Mouse (Mus musculus): ENCODE measurements at regions not wholly inside any gene's neighbourhood (a gene's known extent, or its start where the extent isn't known, plus 50 kb on each side); places are given as distances from the start of the nearest gene placed in this dataset.
"Not testable (repeated sequence)": the region's sequence is repeated elsewhere in the genome, so short reads cannot be mapped to it uniquely, and the experiment has no call there.

- peak; percentile 72 for DNase-seq
These were observed 184.3 kb upstream of the Rpl38 start for GRCm38 (mm10) chr11:114483823-114484667.

- DNase-seq = not testable (repeated sequence)
These were observed 185.0 kb upstream of the Rpl38 start for GRCm38 (mm10) chr11:114483350-114483749.

GRCm38 (mm10) chr11:114482070-114482469, 186.3 kb upstream of the Rpl38 start:
- DNase-seq = no peak

GRCm38 (mm10) chr11:114481037-114481436, 187.3 kb upstream of the Rpl38 start:
- DNase-seq = no peak

GRCm38 (mm10) chr11:114480119-114480540, 188.2 kb upstream of the Rpl38 start:
- no peak for DNase-seq

- no peak for DNase-seq
These were observed 189.6 kb upstream of the Rpl38 start for GRCm38 (mm10) chr11:114478736-114479135.

DNA sequence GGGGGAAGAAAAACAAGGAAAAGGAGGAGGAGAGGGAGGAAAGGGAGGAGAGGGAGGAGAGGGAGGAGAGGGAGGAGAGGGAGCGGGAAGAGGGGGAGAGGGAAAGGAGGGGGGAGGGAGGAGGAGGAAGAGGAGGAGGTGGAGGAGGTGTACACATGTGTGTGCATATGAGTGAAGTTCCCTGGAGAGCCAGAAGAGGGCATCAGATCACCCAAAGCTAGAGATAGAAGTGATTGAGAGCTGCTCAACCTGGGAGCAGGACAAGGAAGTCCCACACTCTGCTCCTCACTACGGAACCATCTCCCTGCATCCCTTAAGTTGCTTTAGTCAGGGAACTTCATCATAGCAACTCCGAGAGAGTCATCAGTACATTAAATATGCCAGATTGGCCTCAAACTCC, 191.0 kb upstream of the Rpl38 start:
- no peak for DNase-seq

DNA sequence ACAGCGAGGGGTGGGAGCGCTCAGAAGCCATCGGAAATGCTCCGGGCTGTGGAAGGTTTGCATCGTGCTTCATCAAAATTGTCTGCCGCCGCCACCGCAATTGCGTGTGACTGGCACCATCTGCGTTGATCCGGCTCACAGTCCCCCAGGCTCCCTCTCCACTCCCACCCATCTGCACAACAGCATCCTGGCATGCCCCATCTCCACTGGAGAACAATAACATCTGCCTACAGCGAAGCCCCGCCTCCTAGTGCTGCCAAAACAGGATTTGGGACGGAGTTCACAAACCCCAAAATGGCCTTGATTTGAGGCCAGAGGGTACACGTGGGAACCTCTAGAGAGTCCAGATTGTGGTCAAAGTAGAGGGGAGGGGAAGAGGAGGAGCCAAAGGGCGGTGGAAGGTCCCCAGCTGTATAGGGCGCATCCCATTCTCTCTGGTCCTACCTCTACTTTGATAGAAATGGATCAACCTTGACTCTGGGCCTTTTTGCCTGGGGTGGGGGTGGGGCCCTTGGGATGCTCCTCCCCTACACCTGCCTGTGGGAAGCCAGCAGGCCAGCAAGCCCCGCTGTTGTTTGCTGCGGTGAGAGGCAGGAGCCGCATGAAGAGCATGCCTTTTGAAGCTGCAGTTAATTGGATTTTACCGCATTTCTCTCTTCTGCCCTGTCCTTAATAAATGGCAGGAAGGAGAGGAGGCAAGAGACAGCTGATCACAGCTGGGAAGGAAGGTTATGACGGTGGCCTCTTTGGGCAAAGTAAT, 195.6 kb upstream of the Rpl38 start:
- no peak for DNase-seq

DNA sequence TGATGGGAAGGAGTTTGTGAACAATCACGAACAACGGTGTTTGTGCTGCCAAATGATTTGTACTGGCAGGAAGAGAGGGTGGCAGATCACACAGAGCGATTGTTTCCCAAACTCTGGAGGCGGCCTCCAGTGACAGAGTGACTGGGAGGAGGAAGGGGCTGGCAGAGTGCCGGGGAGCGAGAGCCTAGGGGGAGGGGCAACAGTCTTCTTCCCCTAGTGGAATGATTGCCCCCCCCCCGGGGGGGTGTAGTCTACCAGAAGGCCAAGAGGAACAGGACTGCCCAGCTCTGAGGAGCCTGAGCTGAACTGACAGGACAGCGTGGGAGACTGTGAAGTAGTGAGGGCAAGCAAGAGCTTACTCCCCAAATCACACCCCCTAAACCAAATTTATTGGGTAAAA, 199.9 kb upstream of the Rpl38 start:
- DNase-seq = no peak

DNA sequence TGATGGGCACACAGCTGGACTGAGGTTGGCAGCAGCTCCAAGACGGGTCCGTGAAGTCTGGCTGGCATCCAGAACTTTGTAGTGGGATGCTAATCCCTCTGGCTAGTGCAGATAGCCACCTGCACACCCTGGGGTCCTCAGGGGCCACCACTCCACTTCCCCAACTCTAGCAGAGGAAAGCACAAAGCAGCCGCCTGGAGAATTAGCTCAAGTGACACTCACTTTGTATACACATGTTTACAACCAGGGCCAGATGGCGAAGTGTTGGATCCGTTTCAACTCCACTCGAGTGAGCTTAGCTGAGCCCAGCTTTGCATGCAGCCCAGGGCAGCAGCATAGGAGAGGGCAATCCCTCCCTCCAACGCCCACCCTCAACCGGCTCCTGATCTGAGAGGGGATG, 200.5 kb upstream of the Rpl38 start:
- no peak for DNase-seq

DNA sequence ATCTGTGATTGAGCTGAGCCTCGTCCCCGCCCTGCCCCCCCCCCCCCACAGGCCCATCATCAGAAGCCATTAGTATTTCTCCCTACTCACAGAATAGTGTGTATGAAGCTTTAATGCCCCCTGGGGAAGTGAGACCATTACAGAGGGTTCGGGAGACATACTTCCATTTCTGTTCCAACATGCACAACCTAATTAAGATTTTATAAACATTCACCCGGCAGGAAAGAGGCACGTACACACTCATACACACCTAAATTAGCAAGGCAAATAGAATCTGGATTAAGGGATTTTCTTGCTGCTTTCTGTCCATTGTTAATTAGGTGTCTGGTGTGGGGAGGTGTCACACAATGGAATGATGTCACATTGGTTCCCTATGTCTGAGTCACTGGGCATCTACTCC, 202.8 kb upstream of the Rpl38 start:
- DNase-seq = no peak

- DNase-seq = no peak
These were observed 205.5 kb upstream of the Rpl38 start for GRCm38 (mm10) chr11:114462755-114463374.

DNA sequence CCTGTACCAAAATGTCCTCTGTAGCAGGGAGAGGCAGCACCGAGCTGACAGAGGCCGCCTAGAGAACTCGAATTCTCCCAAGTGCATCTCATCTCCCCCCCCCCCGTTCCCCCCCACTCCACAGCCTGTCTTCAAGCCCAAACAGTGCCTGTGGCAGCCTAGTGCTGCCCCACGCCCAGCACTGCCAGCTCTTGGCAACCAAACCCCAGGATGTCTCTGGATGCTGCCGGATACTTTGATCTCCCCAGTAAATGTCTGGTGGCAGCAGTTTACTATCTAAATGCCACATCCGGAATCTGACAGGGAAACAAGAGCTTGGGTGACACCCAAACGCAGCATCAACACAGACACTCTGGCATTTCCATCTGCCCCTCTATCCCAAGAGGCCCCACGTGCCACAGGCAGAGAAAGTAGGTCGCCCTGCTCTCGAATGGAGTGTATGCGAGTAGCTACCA, 213.4 kb upstream of the Rpl38 start:
- peak; percentile 59 for DNase-seq

DNA sequence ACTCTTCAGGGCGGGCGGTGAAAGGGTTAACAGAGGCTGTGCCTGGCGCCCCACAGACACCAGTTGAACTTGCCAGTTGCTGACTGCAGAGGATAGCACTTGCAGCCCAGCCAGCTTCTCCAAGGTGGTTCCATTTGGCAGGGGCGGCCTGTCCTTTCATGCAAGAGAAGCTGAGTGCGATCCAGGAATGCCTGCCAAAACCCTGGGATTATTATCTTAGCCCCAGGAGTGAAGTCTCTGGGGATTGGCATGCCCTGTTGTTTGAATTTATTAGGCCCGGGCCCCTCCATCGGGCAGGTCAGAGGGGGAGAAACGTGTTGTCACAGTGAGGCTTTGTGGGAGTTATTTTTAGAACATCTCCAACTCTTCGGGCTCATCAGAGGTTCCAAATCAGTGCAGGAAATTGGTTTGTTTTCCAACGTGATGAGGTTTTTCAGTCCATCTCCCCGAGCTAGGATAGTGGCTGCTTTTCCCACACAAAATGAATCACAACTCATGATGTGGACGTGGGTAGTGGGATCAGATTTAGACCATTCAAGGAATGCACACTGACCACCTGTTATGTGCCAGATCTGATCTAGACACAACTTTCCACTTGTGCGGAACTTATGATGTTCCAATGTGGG, 219.4 kb upstream of the Rpl38 start:
- DNase-seq = peak; percentile 82

- no peak for DNase-seq
These were observed 220.9 kb upstream of the Rpl38 start for GRCm38 (mm10) chr11:114447461-114447847.

GRCm38 (mm10) chr11:114446617-114447460, 221.5 kb upstream of the Rpl38 start:
- DNase-seq = no peak

DNA sequence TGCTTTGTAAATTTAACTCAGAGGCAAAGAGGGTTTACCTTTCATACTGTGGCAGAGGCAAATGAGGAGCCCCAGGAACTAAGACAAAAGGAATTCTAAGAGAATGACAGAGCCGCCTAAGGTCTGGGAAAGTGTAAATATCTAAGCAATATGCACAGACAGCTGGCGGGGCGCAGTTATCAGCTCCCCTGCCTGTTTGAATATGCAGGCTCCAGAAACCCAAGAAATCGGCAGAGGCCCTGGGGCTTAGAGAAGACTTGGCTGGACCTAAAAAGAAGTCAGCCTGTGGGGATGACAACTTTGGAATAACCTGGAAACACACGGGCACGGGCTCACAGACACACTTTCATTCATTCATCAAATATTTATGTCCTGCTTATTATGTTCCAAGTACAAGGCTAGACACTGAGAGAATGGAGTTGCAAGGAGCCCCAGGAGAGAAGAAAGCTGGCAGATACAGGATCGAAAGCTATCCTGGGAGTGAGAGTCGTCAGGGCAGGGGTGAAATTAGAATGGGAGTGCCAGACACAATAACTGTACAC, 222.2 kb upstream of the Rpl38 start:
- DNase-seq = no peak

GRCm38 (mm10) chr11:114444211-114444610, 224.1 kb upstream of the Rpl38 start:
- no peak for DNase-seq

DNA sequence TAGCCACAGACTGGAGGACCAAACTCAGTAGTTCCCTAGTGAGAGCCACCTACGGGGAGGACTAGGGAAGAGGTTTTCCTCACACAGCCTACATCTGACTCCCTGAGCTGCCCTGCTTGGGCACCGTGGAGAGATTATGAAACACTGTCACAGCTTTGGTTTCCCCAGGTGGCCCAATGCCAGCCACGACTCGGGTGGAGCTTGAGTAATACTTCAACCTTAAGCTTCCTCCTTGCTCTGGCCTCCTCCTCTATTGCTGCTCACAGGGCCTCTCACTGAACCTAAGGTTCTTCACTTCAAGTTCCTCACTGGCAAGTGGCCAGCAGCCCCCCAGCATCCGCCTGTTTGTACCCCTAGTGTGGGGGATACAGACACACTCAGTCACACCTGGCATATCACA, 224.9 kb upstream of the Rpl38 start:
- no peak for DNase-seq

DNA sequence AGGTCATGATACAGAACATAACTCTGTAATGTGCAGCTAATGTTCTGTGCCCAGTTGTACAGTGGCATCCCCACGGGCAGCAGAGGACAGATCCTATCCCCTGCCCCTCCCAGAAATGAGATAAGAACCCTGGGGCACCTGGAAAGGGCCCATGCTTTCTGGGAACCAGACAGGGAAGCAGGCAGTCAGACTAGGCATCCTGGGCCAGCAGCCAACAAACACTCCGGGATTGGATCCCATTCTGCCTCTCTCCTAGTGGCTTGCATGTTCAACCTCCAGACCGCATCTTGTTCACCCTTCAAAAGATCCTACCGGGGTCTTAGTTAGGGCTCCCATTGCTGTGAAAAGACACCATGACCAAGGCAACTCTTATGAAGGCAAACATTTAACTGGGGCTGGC, 229.0 kb upstream of the Rpl38 start:
- DNase-seq = no peak

DNA sequence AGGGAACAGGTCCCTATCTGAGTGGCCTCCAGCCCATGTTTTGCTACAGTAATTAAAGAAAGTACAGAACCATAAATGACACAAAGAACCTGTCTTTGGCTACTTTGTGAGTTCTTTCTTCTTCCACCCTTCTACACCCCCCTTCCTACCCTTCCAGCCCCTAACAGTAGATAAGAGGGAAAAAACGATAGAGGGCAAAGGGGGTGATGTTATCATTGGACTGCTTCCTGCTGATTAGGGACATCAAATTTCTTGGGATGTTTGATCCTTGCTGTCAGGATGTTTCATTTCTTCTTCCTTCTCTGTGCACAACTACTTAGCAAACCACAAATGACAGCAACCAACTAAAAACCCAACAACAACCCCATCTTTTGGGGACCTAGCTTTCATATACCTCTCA, 232.5 kb upstream of the Rpl38 start:
- DNase-seq = no peak

- no peak for DNase-seq
These were observed 234.8 kb upstream of the Rpl38 start for GRCm38 (mm10) chr11:114433561-114433960.

Measured in cerebellum, adult 8-10 months (tissue).